Mouse (Mus musculus) cerebellum, postnatal 36 days (tissue): ENCODE measurements around the gene Fthl17d.
"Not testable (repeated sequence)": the region's sequence is repeated elsewhere in the genome, so short reads cannot be mapped to it uniquely, and the experiment has no call there.

Experiments used
- DNase-seq, 2 experiments: peaks; one replicate each; pipeline ENCODE4 v3.0.0; 2021 to 2022; ENCODE audit warnings: mixed read lengths in 2 of 2

The Fthl17d gene

GRCm38 (mm10) chrX:8986655-8987054, at the start of gene Fthl17d:
Gene Fthl17d, minus strand, starts transcription at chrX:8986755.
- DNase-seq = not testable (repeated sequence)

DNA sequence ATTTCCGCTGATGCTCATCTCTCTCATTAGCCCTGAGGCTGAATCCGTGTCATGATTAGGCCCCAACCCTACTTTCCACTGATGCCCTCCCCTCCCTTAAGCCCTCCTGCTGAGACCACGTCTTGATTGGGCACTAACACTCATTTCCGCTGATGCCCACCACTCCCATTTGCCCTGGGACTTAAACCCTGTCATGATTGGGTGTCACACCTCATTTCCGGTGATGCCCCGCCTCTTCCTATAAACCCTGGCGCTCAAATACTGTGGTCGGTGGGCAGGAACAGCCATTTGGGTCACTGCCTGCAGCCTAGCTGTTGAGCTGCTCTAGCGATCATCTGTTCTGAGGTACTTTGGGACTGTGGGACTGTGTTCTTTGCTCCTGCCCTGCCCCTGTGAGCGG, 46.6 kb upstream of the Fthl17d start, which contains the start of gene Fthl17e:
Gene Fthl17e (plus strand): TSS at position 301 of the 400 bp plus-strand sequence.
- not testable (repeated sequence) for DNase-seq

DNA sequence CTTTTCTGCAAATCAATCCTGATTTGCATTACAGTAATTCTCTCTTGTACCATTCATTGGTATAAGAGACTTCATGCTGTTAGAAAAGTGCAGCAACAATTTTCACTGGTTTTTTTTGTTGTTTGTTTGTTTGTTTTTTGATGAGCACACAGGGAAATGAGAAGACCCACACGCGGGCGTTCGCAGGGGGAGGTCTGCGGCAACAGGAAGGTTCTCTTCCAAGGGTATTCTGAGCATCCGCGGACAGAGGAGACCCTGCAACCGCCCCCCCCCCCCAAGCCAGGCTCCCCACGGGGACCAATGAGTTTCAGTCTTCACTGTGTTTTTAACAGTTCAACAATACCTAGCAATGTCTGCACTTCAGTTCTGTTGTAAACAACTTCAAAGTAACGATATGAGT, 32.9 kb upstream of the Fthl17d start:
- DNase-seq = no peak

- no peak for DNase-seq
Observed at GRCm38 (mm10) chrX:9016079-9016478, 29.5 kb upstream of the Fthl17d start.

DNA sequence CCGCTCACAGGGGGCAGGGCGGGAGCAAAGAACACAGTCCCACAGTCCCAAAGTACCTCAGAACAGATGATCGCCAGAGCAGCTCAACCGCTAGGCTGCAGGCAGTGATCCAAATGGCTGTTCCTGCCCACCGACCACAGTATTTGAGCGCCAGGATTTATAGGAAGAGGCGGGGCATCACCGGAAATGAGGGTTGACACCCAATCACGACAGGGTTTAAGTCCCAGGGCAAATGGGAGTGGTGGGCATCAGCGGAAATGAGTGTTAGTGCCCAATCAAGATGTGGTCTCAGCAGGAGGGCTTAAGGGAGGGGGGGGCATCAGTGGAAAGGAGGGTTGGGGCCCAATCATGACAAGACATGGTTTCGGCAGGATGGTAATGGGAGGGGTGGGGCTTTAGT, 10.1 kb downstream of the Fthl17d start, which contains the start of gene Fthl17c:
Gene Fthl17c (minus strand): TSS at position 101 of the 400 bp plus-strand sequence.
- DNase-seq = not testable (repeated sequence)

- DNase-seq = not testable (repeated sequence)
Observed at GRCm38 (mm10) chrX:8964618-8965017, 21.9 kb downstream of the Fthl17d start.

DNA sequence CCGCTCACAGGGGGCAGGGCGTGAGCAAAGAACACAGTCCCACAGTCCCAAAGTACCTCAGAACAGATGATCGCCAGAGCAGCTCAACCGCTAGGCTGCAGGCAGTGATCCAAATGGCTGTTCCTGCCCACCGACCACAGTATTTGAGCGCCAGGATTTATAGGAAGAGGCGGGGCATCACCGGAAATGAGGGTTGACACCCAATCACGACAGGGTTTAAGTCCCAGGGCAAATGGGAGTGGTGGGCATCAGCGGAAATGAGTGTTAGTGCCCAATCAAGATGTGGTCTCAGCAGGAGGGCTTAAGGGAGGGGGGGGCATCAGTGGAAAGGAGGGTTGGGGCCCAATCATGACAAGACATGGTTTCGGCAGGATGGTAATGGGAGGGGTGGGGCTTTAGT, 23.7 kb downstream of the Fthl17d start, which contains the start of gene Fthl17b:
Gene Fthl17b (minus strand): TSS at position 101 of the 400 bp plus-strand sequence.
- not testable (repeated sequence) for DNase-seq

GRCm38 (mm10) chrX:8948130-8948805, 38.3 kb downstream of the Fthl17d start:
- DNase-seq = peak; percentile 77 to 85

DNA sequence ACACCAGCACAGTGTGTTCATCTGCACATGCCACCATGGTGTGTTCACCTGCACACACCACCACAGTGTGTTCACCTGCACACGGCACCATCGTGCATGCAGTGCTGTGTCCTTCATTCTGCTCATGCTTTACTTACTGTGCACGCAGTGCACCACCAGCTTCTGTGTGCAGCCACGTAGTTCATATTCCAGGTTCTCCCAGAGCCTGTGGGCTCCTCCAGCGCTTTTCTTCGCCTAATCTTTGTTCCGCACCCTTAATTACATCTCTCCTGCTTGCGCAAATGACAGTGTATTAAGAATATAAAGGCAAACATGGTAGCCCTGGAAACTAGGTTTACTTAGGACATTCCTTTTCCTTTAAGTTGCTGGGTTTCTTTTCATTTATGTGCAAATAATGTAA, 42.5 kb downstream of the Fthl17d start:
- DNase-seq = no peak
